Mouse (Mus musculus): ENCODE measurements around the gene Paqr8. TPM values are rescaled to one million over a fixed set of nuclear protein-coding genes. Genes with fewer than 3 reads are reported as not detected.

Paqr8 gene
- polyA plus RNA-seq, 1 experiment: 0.02 TPM

- TF ChIP-seq GATA1 (IDR thresholded peaks at IDR 0.05; ENCODE audit: low read length): peak; percentile 91
Observed at GRCm38 (mm10) chr1:20928487-20928886, 38.1 kb downstream of the Paqr8 start.

- TF ChIP-seq GATA1 (IDR thresholded peaks at IDR 0.05; ENCODE audit: low read length): no peak
Observed at GRCm38 (mm10) chr1:20933457-20933856, 43.1 kb downstream of the Paqr8 start.

GRCm38 (mm10) chr1:20935106-20935505 is 44.7 kb downstream of the Paqr8 start:
- no peak for TF ChIP-seq GATA1 (IDR thresholded peaks at IDR 0.05; ENCODE audit: low read length)

GRCm38 (mm10) chr1:20939046-20939445 is 48.6 kb downstream of the Paqr8 start:
- no peak for TF ChIP-seq GATA1 (IDR thresholded peaks at IDR 0.05; ENCODE audit: low read length)

- TF ChIP-seq GATA1 (IDR thresholded peaks at IDR 0.05; ENCODE audit: low read length): no peak
Observed at GRCm38 (mm10) chr1:20940151-20940550, 49.7 kb downstream of the Paqr8 start.

- TF ChIP-seq GATA1 (IDR thresholded peaks at IDR 0.05; ENCODE audit: low read length): no peak
Observed at GRCm38 (mm10) chr1:20941322-20941721, 50.9 kb downstream of the Paqr8 start.

- TF ChIP-seq GATA1 (IDR thresholded peaks at IDR 0.05; ENCODE audit: low read length): no peak
Observed at GRCm38 (mm10) chr1:20941857-20942256, 51.5 kb downstream of the Paqr8 start.

GRCm38 (mm10) chr1:20943016-20943415 is 52.6 kb downstream of the Paqr8 start:
- TF ChIP-seq GATA1 (IDR thresholded peaks at IDR 0.05; ENCODE audit: low read length): no peak

- no peak for TF ChIP-seq GATA1 (IDR thresholded peaks at IDR 0.05; ENCODE audit: low read length)
Observed at GRCm38 (mm10) chr1:20951300-20951763, 60.9 kb downstream of the Paqr8 start, which contains the start of gene Efhc1. TSS of gene Efhc1 (plus strand) at chr1:20951626.

GRCm38 (mm10) chr1:20951799-20952198 is 61.4 kb downstream of the Paqr8 start:
- no peak for TF ChIP-seq GATA1 (IDR thresholded peaks at IDR 0.05; ENCODE audit: low read length)

GRCm38 (mm10) chr1:20954876-20955275 is 64.5 kb downstream of the Paqr8 start:
- no peak for TF ChIP-seq GATA1 (IDR thresholded peaks at IDR 0.05; ENCODE audit: low read length)

GRCm38 (mm10) chr1:20969642-20970041 is 79.2 kb downstream of the Paqr8 start:
- TF ChIP-seq GATA1 (IDR thresholded peaks at IDR 0.05; ENCODE audit: low read length): no peak

- no peak for TF ChIP-seq GATA1 (IDR thresholded peaks at IDR 0.05; ENCODE audit: low read length)
Observed at GRCm38 (mm10) chr1:20973389-20973788, 83.0 kb downstream of the Paqr8 start.

- TF ChIP-seq GATA1 (IDR thresholded peaks at IDR 0.05; ENCODE audit: low read length): no peak
Observed at GRCm38 (mm10) chr1:20974341-20975135, 84.1 kb downstream of the Paqr8 start.

GRCm38 (mm10) chr1:20980553-20980952 is 90.1 kb downstream of the Paqr8 start:
- no peak for TF ChIP-seq GATA1 (IDR thresholded peaks at IDR 0.05; ENCODE audit: low read length)

GRCm38 (mm10) chr1:20981764-20982163 is 91.4 kb downstream of the Paqr8 start:
- TF ChIP-seq GATA1 (IDR thresholded peaks at IDR 0.05; ENCODE audit: low read length): no peak

GRCm38 (mm10) chr1:20984103-20984502 is 93.7 kb downstream of the Paqr8 start:
- TF ChIP-seq GATA1 (IDR thresholded peaks at IDR 0.05; ENCODE audit: low read length): no peak
